Mouse (Mus musculus): Measurements from ENCODE around the gene Hsdl2.
"Not testable (repeated sequence)": the region's sequence is repeated elsewhere in the genome, so short reads cannot be mapped to it uniquely, and the experiment has no call there.

Hsdl2 gene

DNA sequence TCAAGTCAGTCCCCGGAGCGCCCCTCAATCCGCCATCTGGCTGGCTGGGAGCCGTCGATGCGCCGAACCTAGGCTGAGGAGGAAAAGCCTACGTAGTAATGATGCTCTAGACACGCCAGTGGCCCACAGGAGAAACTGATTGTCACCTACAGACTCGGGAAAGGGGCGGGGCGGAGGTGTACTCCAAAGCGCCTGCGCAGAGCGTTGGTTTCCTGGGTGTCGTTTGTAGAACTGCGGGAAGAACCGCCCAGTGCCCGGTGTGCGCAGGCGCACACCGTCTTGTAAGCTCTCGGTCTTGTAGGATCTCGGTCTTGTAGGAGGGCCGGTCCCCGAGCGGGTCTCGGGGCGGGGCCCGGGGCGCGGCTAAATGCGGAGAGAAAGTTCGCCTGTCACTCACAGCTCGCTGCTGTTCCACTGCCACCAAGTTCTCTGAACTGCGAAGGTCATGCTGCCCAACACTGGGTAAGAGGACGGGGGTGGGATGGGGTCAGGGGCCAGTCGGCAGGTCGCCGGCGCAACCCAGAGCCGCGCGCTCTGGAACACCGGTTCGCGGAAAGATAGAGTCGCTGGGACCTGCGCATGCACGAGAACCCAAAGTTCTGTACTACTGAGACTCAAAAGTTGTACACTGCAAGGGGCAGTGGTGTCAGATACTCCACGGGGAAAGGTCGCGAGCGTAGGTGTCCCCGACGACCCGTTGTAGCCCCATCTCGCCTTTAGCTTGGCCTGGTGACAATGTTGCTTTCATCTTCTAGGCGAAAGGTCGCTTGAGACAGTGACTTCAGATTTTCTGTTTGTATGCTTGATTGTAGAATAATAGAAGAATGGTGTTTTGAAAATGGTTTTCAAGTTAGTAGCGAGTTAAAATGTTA, at the start of gene Hsdl2:
Gene Hsdl2, plus strand, starts transcription at position 250 of the 872 bp plus-strand sequence.
- peak; percentile 100 for DNase-seq

DNA sequence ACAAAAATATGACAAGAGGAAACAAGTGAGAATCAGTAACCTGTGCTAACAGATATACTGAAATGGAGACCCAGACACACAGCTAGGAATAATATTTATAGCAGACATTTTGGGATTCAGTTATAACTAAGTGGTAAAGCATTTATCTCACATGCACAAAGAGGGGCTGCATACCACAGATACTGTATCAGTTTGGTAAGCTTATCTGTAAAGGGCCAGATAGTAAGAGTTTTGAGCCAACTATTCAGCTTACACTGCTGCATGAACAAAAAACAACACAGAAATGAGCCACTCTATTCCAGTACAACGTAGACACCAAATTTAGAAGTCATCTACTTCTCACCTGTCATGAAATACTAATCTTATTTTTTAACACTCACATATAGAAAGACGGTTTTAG, 48.1 kb upstream of the Hsdl2 start:
- no peak for DNase-seq

DNA sequence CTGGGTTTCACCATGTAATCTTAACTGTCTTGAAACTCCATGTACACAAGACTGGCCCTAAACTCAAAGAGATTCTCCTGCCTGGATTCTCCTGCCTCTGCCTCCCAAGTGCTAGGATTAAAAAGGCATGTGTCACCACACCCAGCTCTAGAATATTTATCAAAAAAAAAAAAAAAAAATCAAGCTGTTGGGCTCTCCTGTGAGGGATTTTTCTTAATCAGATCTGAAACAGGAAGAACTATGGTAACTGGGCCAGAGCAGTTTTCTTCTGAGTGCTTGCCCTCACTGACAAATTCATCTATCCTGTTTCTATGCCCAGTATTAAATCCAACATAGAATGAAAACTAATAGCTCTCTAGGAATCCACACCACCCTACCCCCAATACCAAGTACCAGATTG, 45.7 kb upstream of the Hsdl2 start:
- DNase-seq, result no peak

- DNase-seq, result no peak
These were observed 45.1 kb upstream of the Hsdl2 start for GRCm38 (mm10) chr4:59536281-59536680.

DNA sequence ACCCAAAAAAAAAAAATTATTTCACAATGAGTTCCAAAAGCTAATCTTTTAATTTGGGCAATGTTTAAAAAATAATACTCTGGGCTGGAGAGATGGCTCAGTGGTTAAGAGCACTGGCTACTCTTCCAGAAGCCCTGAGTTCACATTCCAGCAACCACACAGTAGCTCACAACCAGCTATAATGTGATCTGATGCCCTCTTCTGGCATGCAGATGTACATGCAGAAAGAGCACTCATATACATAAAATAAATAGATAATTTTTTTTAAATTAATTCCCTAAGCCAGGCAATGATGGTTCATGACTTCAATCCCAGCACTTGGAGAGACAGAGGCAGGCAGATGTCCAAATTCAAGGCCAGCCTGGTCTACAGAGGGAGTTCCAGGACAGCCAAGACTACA, 38.4 kb upstream of the Hsdl2 start:
- peak; percentile 60 for DNase-seq

DNA sequence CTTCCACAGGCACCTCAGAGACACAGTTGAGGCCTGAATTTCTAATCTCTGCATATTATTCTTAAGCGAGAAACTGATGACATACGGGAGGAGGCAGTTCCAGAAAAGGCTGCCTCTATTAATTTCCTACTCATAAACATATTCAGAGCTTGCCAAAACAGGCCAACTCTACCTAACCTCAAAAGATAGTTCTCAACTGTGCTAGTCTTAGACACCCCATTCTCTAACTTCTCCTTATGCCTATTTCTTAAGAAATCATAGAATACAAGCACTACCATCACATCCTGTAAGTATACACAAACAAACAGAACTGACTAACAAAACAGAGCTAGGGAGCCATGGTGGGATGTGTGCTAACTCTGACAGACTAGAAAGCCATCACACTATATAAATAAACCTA, 36.7 kb upstream of the Hsdl2 start:
- no peak for DNase-seq

GRCm38 (mm10) chr4:59546285-59547071, 34.9 kb upstream of the Hsdl2 start:
- DNase-seq, result no peak

- DNase-seq, result no peak
These were observed 34.0 kb upstream of the Hsdl2 start for GRCm38 (mm10) chr4:59547136-59547889.

- DNase-seq, result no peak
These were observed 33.3 kb upstream of the Hsdl2 start for GRCm38 (mm10) chr4:59548011-59548559.

DNA sequence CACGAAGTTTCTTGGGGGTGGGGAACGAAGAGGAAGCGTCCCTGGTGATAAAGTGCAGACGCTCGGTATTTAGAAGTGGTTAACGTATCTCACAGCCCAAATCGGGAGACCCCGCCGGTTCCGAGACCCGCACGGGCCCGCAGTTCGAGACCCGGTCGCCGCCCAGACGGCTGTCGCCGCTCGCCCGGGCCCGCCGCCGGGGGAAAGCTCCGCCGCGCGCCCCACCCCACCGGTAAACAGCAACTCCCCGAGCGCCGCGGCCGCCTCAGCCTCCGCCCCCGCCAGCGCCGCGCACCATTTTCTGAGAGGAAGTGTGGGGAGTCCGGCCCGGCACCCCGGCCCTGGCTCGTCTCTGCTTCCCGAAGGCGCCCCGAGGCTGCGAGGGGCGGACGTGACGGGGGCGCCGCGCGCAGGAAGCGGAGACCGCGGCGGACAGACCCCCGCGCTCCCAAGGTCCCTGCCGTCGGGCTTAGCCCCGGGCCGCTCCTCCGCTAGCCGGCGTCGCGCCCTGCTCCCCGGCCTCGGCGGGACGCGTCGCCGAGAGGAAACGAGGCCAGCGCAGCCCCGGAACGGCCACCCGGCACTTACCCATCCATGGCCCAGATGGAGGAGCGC, 32.7 kb upstream of the Hsdl2 start:
- DNase-seq, result peak; percentile 98

DNA sequence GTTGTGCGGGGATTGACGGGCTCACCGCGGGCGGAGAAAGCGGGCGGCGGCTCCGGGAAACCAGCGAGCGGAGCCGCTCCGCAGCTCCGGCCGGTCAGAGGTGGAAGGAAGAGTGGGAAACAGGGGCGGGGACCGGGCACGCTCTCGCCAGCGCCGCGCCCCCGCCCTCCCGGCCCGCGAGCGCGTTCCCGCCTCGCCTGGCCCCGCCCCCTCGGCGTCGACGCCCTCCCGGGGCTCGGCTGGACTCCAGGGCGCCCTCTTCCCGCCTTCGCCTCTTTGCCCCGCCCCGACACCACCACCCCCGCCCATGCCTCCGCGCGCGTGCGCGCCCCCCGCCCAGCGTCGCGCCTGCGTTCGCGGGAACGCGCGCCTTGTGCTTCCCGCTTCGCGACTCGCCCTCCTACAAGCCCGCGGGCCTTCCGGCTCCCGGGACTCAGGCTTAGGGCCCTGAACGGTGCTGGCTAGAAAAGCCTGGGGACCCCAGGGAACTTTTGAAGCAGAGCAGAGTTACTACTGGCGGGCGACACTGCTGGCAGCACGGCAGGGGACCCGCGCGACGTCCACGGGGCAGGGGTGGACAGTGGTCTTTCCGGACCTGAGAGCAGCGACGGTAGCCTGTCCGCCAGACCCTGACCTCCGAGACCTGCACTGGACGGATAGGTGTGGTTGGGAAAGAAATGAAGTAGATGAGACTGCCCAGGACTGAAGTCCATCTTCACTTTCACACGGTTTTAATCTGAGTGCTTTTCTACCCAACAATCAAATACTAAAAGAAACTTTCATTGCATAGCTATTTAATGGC, 32.0 kb upstream of the Hsdl2 start, which contains the start of gene Ptbp3:
Gene Ptbp3, minus strand, starts transcription at position 190 of the 802 bp plus-strand sequence.
- peak; percentile 99 for DNase-seq

DNA sequence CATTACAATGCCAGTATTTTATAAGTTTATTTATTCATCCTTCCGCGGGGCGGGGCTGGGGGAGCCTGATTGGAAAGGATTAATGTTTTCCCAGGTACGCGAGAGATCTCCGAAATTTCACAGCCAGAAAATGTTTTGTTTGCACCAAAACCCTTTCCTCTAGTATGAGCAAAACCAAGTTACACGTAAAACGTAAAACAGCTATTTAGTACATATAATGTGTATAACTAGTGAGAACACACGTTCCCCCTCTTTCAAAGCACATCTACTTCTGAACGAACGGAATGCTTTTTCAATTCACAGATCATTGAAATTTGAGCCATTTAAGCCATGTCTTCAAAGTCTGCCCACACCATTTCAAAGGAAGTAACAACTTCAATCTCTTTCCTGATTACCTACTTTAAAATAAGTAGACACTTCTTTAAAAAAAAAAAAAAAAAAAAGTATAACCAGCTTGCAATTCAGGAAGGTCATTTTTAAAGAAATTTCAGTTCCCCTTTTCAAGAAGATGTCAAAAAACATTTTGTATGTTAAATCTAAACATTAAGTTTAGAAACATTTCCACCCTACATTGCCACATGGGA, 31.3 kb upstream of the Hsdl2 start:
- no peak for DNase-seq

DNA sequence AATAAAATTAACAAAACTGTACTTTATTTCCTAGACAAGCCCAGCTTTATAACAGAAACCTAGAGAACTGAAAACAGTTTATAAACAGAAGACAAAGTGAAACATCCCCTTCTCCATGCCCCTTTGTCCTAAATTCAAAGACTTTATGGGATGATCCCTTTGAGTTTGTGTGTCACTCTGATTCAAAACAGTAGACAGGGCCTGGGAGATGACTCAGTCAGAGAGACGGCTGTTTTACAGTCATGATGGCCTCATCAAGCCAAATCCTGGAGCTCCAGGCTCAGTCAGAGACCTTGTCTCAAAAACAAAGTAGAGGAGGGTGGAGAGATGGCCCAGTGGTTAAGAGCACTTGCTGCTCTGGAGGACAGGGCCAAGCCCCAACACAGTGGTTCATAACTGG, 29.5 kb upstream of the Hsdl2 start:
- no peak for DNase-seq

- DNase-seq, result no peak
These were observed 28.5 kb upstream of the Hsdl2 start for GRCm38 (mm10) chr4:59552835-59553234.

GRCm38 (mm10) chr4:59553576-59553975, 27.8 kb upstream of the Hsdl2 start:
- DNase-seq, result no peak

DNA sequence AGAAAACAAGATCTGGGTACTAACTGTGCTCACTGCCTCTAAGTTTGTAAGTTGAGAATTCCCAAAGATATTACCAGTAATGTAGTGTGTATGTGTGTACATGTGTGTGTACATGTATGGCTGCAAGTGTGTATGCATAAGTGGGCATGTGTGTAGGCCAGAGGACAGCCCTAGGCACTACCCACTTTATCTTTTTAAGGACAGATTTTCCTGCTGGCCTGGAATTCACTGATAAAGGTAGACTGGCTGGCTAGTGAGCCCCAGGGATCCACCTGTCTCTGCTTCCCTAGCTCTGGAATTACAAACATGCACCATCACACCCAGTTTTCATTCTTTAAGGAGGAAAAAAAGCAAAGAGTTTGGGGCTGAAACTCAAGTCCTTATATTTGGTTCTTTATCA, 26.2 kb upstream of the Hsdl2 start:
- no peak for DNase-seq

DNA sequence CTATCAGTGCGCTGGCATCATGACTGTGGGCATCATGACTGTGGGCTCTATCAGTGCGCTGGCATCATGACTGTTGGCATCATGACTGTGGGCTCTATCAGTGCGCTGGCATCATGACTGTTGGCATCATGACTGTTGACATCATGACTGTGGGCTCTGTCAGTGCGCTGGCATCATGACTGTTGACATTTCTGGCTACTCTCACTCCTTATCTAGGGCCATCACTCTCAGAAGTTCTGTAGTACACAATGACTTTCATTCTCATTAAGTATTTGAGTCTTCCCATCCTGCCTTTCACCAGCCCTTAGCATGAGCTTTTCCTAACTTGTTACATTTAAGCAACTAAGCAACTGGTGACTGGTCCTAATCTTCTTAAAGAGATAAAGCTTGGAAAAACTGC, 24.0 kb upstream of the Hsdl2 start:
- DNase-seq, result not testable (repeated sequence)

DNA sequence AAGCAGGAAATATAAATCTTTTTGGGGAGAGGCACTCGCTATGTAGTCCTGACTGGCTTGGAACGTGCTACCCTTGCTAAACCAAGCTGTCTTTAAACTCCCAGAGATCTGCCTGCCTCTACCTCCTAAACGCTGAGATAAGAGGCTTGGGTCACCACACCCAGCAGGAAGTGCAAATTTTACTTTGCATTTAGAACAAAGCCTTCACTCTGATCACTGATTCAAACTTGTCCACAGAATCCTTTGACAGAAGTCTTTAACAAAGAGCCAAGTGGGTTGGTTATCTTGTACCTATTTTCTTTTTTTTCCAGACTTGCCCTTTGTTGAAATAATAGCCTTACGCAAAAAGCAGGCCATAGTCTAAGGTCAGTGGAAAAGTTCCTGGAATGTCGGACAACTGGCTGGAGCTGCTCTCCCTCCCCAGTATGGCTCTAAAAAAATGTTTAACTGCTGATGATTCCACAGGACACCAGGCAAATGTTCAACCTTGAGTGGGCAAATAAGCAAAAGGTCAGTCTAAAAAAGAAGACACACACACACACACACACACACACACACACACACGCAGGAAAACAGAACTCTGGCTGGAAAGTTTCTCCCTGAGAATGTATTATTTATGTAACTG, 23.2 kb upstream of the Hsdl2 start:
- DNase-seq, result no peak

DNA sequence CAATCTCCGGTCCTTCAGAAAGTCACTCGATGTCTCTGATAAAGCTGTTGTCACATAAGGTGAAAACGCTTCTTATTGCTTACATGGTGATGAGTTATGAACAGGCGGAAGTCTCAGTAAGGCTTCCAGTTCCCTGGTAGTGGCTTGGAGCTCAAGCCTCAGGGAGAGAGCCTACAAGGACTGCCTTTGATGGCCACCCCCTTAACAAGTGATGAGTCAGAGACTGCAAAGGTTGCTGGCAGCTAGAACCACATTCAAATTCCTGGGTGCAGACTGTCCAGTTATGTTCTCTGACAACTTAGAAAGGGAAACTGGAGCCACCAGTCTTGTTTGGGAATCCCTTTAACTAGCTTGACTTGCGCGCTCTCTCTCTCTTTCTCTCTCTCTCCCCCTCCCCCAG, 21.2 kb upstream of the Hsdl2 start:
- no peak for DNase-seq

GRCm38 (mm10) chr4:59564128-59564527, 17.2 kb upstream of the Hsdl2 start:
- no peak for DNase-seq
